Mouse (Mus musculus): ENCODE results near the gene Wfdc1. TPM values are rescaled to one million over a fixed set of nuclear protein-coding genes. Genes with fewer than 3 reads are reported as not detected.

The Wfdc1 gene
- total and polyA plus RNA-seq, 2 experiments from 2014 or later = 22.4 to 55.0 TPM

DNA sequence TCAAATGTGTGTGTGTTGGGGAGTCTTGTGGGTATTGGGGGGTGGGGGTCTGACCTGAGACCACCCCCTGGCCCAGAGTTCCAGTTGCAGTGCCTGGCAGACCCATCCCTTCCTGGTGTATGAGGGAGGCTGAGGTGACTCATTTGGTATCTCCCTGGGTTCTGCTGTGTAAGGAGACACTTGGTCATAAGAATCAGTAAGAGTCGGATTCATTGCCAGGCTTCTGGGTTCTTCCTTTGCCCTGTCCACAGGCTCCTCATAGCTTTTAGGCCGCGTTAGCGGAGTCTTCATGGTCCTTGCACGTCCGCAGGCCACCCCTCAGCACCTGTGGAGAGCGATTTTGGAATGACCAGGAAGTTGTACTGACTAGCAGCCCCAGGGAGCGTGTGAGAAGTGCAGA is 42.3 kb downstream of the Wfdc1 start:
- ATAC-seq (ENCODE audit: insufficient read depth, low read depth) = no peak
- Histone ChIP-seq H3K9me3 (replicated peaks; ENCODE audit: control insufficient read depth, low read length) (no peaks in the 10 kb centered on the region), H3K9ac (replicated peaks; ENCODE audit: low read depth, low read length) (no peak overlapping the region), H3K27ac (ENCODE audit: low read depth) (no peak overlapping the region), H3K4me3 (ENCODE audit: low read depth, low read length) (no peak overlapping the region), H3K36me3 (replicated peaks; ENCODE audit: control insufficient read depth, insufficient read depth, low read length) (no peaks in the 10 kb centered on the region), H3K4me1 (ENCODE audit: control insufficient read depth, insufficient read depth) (no peaks in the 10 kb centered on the region), H3K27me3 (ENCODE audit: control insufficient read depth, insufficient read depth, low read length) (no peaks in the 10 kb centered on the region), H3K4me2 (ENCODE audit: low read depth, low read length) (no peak overlapping the region)
- 91% methylated on average over 8 of the region's 8 CpGs for WGBS
- DNase-seq (ENCODE audit: low spot score) = no peak
- no peak for TF ChIP-seq CTCF (IDR thresholded peaks at IDR 0.05; ENCODE audit: low read depth)
- TF ChIP-seq EP300 (IDR thresholded peaks at IDR 0.05; ENCODE audit: low read depth) = no peak

DNA sequence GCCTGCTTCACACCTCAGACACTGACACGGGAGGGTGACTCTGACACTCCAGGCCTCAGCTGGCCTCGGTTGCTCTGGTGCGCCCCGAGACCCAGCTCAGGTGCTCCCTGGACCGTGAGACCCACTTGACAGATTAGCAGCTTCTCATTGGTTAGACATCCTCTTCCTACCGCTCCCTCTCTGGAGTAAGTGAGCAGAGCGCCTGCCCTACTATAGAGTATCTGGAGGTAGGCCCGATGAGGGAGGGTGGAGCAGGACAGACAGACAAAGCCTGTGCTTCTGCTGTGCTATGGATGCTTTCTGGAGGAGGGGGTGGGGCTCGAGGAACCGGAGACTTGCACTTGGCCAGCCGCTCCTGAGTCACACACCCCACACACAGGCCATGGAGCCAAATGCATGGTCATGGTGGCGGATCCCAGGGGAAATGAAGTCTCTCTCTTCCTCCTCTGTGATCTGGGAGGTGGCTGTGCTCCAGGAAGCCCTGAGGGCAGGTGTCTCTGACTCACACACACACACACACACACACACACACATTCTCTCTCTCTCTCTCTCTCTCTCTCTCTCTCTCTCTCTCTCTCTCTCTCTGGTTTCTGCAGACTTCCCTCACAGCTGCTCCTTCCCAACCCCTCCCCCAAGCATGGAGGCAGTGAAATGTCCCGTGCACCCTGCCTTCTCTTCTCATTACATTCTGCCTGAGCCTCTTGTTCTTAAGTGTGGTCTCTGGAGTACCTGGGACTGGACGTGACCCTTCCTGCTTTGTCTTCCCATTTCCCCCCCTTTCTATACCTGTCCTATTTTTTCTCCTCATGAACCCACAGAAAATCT is 42.9 kb downstream of the Wfdc1 start:
- Histone ChIP-seq H3K9ac (replicated peaks; ENCODE audit: low read depth, low read length) (no peak overlapping the region), H3K4me1 (ENCODE audit: control insufficient read depth, insufficient read depth) (no peaks in the 10 kb centered on the region), H3K4me2 (ENCODE audit: low read depth, low read length) (no peak overlapping the region), H3K27ac (ENCODE audit: low read depth) (no peak overlapping the region), H3K27me3 (ENCODE audit: control insufficient read depth, insufficient read depth, low read length) (no peaks in the 10 kb centered on the region), H3K9me3 (replicated peaks; ENCODE audit: control insufficient read depth, low read length) (no peaks in the 10 kb centered on the region), H3K36me3 (replicated peaks; ENCODE audit: control insufficient read depth, insufficient read depth, low read length) (no peaks in the 10 kb centered on the region), H3K4me3 (ENCODE audit: low read depth, low read length) (no peak overlapping the region)
- WGBS = 59% methylated on average over 14 of the region's 14 CpGs
- DNase-seq (ENCODE audit: low spot score) (no peak), ATAC-seq (ENCODE audit: insufficient read depth, low read depth) (peak; percentile 51; the same call in 1 of the 2 replicates)
- TF ChIP-seq EP300 (IDR thresholded peaks at IDR 0.05; ENCODE audit: low read depth) (no peak), CTCF (IDR thresholded peaks at IDR 0.05; ENCODE audit: low read depth) (no peak)

DNA sequence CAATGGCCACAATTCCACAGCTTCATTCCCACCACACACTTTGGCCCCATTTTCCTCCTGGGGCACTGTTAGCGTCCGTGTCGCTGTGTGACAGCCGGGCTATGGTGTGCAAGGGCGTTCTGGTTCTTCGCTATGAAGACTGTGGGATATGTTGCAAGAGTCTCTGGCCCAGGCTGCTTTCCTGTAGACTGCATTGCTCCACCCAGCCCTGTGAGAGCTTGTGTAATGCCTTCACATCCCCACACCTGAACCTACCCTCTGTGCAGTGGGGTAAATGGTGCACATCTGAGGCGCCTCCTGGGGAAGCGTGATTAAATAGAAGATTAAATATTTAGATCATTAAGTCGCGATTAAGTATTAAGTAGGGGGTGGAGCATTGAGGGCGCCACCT is 43.5 kb downstream of the Wfdc1 start:
- no peaks in the 10 kb centered on the region for H3K4me1 ChIP-seq (ENCODE audit: control insufficient read depth, insufficient read depth)
- H3K36me3 ChIP-seq (replicated peaks; ENCODE audit: control insufficient read depth, insufficient read depth, low read length) = no peaks in the 10 kb centered on the region
- no peak overlapping the region for H3K27ac ChIP-seq (ENCODE audit: low read depth)
- no peak for TF ChIP-seq EP300 (IDR thresholded peaks at IDR 0.05; ENCODE audit: low read depth)
- no peak for TF ChIP-seq CTCF (IDR thresholded peaks at IDR 0.05; ENCODE audit: low read depth)
- H3K4me3 ChIP-seq (ENCODE audit: low read depth, low read length) = no peak overlapping the region
- no peaks in the 10 kb centered on the region for H3K9me3 ChIP-seq (replicated peaks; ENCODE audit: control insufficient read depth, low read length)
- no peak overlapping the region for H3K9ac ChIP-seq (replicated peaks; ENCODE audit: low read depth, low read length)
- WGBS = 76% methylated on average over 11 of the region's 11 CpGs
- no peak for DNase-seq (ENCODE audit: low spot score)
- no peaks in the 10 kb centered on the region for H3K27me3 ChIP-seq (ENCODE audit: control insufficient read depth, insufficient read depth, low read length)
- ATAC-seq (ENCODE audit: insufficient read depth, low read depth) = no peak
- no peak overlapping the region for H3K4me2 ChIP-seq (ENCODE audit: low read depth, low read length)

DNA sequence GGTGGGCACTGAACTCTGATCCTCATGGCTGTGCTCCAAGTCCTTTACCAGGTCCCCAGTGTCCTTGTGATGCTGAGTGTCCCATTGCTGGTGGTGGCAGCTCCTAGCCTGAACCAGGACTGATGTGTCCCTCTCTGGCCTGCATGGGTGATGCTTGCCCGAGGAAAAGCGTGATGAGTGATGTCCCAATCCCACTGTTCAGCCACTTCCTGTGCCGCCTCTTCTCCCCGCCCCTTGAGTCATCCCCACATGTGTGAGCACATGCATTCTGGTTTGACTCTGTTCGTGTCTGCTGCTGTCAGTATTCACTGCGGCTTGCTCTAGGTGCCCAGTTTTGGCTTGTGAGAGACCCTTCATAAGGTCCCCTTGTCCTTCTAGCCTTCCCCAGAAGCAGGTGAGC is 46.1 kb downstream of the Wfdc1 start:
- Histone ChIP-seq H3K27me3 (ENCODE audit: control insufficient read depth, insufficient read depth, low read length) (no peaks in the 10 kb centered on the region), H3K9ac (replicated peaks; ENCODE audit: low read depth, low read length) (no peak overlapping the region), H3K4me2 (ENCODE audit: low read depth, low read length) (no peak overlapping the region), H3K36me3 (replicated peaks; ENCODE audit: control insufficient read depth, insufficient read depth, low read length) (no peaks in the 10 kb centered on the region), H3K9me3 (replicated peaks; ENCODE audit: control insufficient read depth, low read length) (no peaks in the 10 kb centered on the region), H3K27ac (ENCODE audit: low read depth) (no peak overlapping the region), H3K4me1 (ENCODE audit: control insufficient read depth, insufficient read depth) (no peaks in the 10 kb centered on the region; the same call in 1 of the 2 replicates), H3K4me3 (ENCODE audit: low read depth, low read length) (no peak overlapping the region)
- DNase-seq (ENCODE audit: low spot score) (no peak), ATAC-seq (ENCODE audit: insufficient read depth, low read depth) (no peak)
- WGBS = 57% methylated on average over 6 of the region's 6 CpGs
- TF ChIP-seq CTCF (IDR thresholded peaks at IDR 0.05; ENCODE audit: low read depth) (no peak), EP300 (IDR thresholded peaks at IDR 0.05; ENCODE audit: low read depth) (no peak)

DNA sequence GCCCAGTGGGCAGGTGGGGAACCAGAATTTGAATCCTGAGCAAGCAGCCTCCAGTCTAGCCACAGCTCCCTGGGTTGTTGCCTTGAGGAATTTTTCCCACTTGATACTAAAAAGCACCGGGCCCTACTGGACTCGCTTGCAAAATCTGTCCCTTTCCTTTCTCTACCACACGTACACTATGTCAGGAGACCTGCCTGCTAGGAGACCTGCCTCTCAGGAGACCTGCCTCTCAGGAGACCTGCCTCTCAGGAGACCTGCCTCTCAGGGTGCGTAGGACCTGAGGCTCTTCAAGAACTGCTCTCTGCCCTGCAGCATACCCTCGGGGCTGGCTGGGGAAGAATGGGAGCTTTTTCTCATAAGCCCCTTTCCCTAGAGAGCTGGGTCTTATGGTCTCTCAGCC is 47.3 kb downstream of the Wfdc1 start:
- no peak overlapping the region for H3K27ac ChIP-seq (ENCODE audit: low read depth)
- no peak for ATAC-seq (ENCODE audit: insufficient read depth, low read depth)
- H3K4me1 ChIP-seq (ENCODE audit: control insufficient read depth, insufficient read depth) = no peaks in the 10 kb centered on the region; the same call in 1 of the 2 replicates
- H3K9ac ChIP-seq (replicated peaks; ENCODE audit: low read depth, low read length) = no peak overlapping the region
- WGBS = 84% methylated on average over 5 of the region's 5 CpGs
- H3K36me3 ChIP-seq (replicated peaks; ENCODE audit: control insufficient read depth, insufficient read depth, low read length) = no peaks in the 10 kb centered on the region
- H3K27me3 ChIP-seq (ENCODE audit: control insufficient read depth, insufficient read depth, low read length) = no peaks in the 10 kb centered on the region
- no peak for DNase-seq (ENCODE audit: low spot score)
- H3K9me3 ChIP-seq (replicated peaks; ENCODE audit: control insufficient read depth, low read length) = no peaks in the 10 kb centered on the region
- no peak overlapping the region for H3K4me2 ChIP-seq (ENCODE audit: low read depth, low read length)
- no peak for TF ChIP-seq CTCF (IDR thresholded peaks at IDR 0.05; ENCODE audit: low read depth)
- TF ChIP-seq EP300 (IDR thresholded peaks at IDR 0.05; ENCODE audit: low read depth) = no peak
- no peak overlapping the region for H3K4me3 ChIP-seq (ENCODE audit: low read depth, low read length)
